Mouse (Mus musculus): ENCODE measurements around the gene Kctd4.

- TF ChIP-seq POLR2A (IDR thresholded peaks at IDR 0.05; ENCODE audit: insufficient read depth, low read length), result no peak
- TF ChIP-seq CTCF (IDR thresholded peaks at IDR 0.05; ENCODE audit: low read depth, low read length), result no peak
Observed at GRCm38 (mm10) chr14:76009185-76009584, 54.4 kb downstream of the Kctd4 start.

Data from ES-Bruce4 (cell line).